Mouse (Mus musculus): ENCODE measurements at regions not wholly inside any gene's neighbourhood (a gene's known extent, or its start where the extent isn't known, plus 50 kb on each side); places are given as distances from the start of the nearest gene placed in this dataset.

DNA sequence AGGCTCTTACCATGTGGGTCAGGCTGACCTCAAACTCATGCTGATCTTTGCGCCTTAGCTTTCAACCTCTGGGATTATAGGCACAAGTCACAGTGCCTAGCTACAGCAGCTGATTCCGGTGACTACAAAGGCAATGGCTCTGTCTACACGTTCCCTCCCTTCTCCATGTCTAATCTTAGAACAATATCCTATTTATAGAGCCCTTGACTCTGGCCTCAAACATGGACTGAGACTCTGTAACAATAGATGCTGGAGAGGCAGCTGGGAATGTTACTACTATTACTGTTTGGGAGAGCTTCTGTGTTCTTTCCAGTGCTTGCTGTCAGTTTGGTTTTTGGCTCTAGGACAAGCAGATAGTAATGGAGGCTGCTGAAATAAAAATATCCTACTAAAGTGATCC lies 198.7 kb downstream of the Arrdc4 start:
- no peak for TF ChIP-seq POLR2A (IDR thresholded peaks at IDR 0.05; ENCODE audit: borderline replicate concordance, extremely low read depth, low read depth, low read length)
- TF ChIP-seq CTCF (IDR thresholded peaks at IDR 0.05; ENCODE audit: insufficient read depth, low read length) = no peak
